Mouse (Mus musculus) thymus, postnatal 14 days (tissue): ENCODE measurements around the gene Prph.
"Not testable (repeated sequence)": the region's sequence is repeated elsewhere in the genome, so short reads cannot be mapped to it uniquely, and the experiment has no call there.

ENCODE experiments used
- DNase-seq: peaks from one replicate; pipeline ENCODE4 v3.0.0; 2021

Gene Prph

DNA sequence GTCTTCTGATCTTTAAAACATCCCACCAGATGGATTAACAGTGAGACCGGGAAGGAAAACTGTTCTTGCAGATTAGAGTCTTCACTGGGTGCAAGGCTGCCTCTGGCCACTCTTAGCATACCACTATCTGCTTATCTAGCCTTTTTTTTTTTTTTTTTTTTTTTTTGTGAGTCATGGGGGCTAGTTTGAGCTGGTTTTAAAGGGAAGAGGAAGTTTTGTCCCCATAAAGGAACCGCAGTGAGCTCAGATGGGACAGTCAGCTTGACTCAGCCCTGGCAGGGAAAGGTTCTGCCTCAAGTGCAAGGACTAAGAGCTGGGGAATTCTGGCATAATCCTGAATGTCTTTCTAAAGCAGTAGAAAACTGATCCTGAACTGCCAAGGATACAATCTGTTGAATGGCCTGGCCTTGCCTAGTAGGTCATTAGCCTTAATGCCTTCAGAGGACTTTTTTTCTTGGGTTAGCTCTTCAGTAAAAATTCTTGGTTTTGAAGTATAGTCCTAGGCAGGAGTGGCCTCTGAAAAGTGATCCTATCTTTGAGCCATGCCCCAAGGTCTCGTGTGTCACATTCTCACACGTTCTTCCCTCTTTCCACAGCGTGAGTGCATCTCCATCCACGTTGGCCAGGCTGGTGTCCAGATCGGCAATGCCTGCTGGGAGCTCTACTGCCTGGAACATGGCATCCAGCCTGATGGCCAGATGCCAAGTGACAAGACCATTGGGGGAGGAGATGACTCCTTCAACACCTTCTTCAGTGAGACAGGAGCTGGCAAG is 21.3 kb upstream of the Prph start:
- no peak for DNase-seq

DNA sequence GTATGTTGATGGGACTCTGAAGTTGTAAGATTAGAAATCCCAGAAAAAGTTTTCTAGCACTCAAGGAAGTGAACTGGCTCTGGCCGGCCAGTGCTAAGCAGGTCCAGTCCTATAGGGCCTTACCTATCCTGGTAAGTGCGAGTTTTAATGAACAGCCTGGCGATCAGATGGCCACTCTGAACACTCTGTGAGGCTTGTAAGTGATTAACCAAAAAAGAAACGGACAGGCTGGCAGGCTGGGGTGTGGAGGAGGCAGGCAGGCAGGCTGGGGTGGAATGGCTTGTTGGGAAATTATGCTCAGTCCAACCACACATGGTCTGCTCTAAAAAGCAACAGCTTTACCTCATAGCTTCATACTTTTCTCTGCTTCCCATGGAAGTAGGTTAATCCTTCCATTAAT is 19.5 kb upstream of the Prph start:
- no peak for DNase-seq

DNA sequence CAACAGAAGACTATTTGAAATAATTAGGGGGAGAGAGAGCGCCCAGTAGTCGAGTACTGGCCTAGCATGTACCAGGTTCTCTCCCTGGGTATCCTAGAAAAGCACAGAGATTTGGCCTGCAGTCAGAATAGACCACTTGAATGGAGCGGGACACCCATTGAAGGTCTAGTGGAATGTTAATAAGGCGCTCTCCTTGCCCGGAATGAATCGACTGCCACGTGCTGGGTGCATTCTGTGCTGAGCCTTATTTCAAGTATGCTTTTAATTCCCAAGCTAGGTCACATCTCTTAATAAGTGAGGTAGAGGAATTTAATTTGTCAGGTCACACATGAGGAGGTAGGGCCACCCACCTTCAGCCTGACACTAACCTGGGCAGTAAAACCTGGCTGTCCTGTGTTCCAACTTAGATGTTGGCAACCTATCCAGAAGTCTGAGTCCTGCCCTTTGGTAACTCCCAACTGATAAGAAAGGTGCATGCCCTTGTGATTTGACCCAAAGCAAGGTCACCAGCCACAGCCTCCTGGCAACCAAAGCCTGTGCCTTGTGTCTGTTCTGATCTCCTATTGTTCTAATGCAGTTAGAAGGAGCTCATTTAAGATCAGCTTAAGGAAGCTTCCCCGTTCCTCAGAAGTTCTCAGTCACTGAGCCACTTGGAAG is 18.6 kb upstream of the Prph start:
- no peak for DNase-seq

DNA sequence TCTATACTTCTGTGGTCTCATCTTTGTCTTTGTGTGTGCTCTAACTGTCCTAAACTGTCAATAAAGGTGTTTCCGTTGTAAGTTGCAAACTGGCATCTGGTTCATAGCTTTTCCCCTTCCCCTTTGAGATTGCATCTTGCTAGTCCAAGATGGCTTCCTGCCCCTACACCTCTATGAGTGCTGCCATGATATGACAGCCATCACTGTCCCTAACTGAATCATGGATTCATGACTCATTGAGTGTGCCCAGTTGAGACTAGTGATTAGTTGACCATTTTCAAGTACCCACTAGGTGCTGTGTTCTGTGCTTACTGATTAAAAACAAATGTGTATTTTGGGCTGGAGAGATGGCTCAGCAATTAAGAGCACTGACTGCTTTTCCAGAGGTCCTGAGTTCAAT is 16.9 kb upstream of the Prph start:
- no peak for DNase-seq

DNA sequence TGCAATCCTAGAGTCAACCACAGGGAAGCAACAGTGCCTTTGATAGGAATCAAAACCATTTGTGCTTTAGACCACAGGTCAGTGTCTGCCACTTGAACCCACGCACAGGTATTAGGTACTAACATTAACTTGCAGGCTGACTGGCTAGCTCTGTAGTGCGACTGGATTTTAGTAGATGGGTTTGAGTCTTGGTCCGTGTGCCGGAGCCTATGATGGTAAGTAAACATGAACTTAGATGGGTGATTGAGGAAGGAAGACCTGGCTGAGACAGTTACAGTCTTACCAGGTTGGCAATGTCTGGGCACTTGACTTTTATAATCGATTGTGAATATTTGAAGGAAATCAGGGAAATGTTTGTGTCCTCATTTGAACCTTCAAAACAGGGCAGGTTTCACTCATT is 16.2 kb upstream of the Prph start:
- DNase-seq = no peak

DNA sequence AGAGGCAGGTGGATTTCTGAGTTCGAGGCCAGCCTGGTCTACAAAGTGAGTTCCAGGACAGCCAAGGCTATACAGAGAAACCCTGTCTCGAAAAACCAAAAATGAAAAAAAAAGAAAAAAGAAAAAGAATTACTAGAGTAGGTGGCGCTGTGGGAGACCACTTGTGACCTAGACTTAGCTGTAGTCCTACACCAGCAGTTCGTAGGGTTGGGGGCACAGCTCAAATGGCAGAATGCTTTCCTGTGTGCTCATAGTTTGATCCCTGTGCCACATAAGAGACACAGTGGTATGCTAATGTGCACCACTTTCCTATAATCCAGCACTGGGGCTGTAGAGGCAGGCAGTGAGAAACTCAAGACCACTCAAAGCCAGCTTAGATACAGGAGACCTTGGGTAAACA is 15.7 kb upstream of the Prph start:
- no peak for DNase-seq

DNA sequence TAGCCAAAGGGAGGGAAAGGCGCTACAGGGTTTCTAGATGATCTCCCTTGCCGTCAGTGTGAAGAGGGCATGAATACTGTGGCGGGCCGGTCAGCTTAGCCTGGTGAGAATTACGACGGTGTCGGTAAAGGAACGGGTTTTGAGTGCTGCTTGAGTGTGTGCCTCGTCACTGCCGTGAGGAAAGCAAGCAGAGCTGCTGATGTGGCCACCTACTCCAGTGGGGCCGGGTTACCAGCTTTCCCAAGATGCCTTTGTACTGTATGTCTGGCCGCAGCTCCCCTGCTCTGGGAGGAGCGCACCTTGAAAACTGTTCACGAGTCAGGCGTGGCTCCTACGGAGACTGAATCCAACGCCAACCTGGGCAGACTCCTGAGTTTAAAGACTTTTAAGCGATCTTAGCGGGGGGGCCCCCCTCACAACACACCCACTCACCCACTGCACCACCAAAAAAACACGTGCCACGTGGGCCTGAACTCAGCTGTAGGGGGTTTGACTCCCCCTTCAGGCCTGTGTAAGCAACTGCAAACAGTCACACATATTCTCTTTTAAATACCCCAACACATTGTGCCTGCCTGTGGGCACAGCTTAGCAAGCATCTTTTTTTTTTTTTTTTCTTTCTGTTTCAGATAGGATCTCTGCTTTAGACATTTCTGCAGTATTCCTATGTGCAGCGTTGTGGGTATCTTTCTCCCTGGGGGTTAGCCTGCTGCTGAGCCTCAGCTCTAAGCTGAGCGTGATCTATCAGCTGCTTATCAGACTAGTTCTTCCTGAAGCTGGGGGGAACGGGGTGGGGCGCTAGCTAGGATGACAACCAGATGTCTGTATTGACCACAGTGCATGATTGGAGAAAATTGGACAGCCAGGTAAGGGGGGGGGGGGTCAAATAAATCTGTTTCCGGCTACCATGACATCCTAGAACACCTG is 14.7 kb upstream of the Prph start:
- DNase-seq = no peak

DNA sequence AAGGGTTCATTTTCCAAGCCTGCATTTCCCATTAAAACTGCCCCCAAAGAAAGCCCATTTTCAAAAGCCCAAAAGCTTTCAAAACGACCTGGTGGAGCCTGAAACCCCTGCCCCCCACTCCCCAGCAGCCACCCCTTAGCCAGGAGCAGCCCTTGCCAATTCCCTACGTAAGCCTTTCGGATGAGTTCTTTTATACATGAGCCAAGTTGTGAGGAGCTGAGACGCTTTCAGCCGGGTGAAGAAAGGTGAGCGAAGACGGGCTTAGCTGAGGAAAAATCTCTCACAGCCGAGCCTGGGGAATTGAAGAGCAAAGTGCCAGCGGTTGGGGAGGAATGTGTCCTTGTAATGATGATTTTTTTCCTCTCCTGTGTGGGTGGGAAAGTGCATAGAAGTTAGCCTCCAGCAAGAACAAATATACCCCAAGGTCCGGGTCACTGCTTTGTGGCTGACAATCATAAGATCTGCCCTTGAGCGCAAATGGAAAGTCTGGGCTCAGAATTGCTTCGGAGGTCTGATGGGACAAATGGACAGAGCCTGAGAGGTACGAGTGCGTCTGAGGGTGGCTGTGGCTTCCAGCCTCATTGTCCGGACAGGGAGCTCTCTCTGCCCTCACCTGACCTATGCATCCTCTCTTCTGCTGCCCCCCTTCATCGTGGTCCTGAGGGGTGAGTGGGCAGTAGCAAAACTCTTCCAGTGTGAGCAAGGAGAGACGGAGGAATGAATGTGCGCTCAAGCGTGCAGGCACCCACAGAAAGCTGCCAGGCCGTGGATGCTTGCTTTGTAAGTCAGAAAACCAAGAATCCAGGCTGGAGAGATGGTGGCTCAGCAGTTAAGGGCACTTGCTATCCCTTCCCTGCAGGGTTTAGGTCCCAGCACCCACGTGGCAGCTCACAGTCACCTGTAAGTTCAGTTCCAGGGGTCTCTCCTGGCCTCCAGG is 13.8 kb upstream of the Prph start:
- DNase-seq = no peak

DNA sequence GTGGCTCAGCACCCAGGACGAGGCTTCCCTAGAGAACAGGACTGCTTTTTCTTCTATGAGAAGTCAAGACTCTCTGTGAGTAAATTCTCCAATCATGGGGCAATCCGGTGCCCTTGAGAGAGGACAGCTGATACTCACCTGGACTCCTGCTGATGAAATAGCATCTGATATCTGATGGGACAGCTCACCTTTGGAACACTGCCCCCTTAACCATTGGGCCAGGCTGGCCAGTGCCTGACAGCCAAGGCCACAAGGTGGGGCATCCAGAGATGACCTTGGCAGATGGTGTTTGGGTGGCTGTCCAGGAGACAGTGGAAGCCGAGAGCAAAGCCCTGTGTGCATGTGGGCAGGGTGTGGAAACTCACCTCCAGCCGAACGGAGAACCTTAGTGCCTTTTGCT is 12.6 kb upstream of the Prph start:
- no peak for DNase-seq

DNA sequence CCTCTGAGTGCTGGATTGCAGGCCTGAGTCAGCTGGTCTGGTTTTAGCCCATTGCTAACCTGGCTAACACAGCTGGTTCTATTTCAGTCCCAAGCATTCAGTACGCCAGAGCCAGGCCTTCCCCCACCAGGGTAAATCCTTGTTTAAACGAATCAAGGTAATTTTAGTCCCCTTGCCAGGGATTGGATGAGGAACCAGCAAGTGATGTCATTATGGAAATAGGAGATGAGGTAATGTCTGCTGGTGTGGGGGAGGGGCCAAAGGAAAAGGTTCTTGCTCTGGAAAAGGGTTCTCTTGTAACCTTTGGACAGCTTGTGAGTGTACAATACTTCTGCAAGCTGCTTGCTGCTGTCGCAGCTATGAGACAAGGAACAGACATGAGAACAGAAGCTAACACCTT is 10.1 kb upstream of the Prph start:
- no peak for DNase-seq

DNA sequence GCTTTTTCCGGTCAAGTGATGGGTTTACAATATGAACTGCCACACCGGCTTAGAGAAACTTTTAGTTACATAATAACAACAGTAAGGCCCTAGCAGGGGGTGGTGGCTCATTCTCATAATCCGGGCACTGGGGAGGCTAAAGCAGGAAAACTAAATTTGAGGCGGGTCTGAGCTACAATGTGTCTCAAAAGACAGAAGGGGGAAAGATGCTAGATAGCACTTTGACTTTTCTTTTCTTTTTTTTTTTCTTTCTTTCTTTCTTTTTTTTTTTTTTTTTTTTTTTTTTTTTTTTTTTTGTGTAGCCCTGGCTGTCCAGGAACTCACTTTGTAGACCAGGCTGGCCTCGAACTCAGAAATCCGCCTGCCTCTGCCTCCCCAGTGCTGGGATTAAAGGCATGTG is 9.2 kb upstream of the Prph start:
- not testable (repeated sequence) for DNase-seq

DNA sequence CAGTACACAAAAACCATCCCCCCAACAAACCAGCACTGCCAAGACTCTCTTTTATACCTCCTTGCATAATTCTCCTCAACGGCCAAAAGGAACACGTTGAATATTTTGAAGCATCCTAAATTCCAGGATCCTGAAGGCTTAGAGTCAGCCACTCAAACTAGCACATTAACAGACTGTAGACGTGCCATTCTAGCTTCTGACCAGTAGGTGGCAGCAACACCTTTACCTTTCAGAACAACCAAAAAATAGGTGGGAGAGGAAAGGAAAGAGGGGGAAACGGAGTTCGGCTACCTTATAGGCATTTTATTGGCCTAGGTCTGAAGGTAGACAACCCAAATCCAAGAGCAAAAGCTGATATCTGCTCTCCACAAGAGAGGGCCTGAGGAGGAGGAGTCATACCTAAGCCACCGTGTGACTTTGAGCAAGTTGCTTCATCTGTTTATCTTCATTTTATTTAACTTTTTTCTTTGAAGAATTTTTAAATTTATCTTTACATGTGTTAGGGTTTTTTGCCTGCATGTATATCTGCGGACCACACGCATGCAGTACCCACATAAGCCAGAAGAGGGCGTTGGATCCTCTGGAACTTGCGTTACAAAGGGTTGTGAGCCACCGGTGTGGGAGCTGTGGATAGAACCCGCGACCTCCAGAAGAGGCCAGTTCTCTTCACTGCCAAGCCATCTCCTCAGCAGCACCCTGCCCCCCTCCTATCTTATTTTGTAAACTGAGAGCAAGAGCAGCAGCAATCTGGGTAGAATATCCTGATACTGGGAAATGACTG is 5.3 kb upstream of the Prph start:
- peak; percentile 58 for DNase-seq

DNA sequence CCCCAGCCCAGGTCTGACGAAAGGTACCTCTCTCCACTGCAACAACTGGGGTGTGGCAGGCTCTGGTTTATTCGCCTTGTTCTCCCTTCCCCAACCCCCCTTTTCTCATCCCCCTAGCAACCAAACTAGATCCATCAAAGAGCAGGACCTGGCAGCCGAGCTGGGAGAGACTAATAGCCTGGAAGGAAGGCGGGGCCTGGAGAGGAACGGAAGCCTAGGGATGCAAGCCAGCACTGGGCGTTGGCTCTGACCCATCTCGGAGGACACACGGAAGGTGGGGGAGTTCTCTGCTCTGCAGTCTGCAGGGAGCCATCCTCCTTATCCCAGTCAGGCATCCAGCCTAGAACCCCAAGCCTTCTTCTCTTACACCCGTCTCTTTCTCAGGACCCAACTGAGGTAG is 1.6 kb upstream of the Prph start:
- DNase-seq = no peak

DNA sequence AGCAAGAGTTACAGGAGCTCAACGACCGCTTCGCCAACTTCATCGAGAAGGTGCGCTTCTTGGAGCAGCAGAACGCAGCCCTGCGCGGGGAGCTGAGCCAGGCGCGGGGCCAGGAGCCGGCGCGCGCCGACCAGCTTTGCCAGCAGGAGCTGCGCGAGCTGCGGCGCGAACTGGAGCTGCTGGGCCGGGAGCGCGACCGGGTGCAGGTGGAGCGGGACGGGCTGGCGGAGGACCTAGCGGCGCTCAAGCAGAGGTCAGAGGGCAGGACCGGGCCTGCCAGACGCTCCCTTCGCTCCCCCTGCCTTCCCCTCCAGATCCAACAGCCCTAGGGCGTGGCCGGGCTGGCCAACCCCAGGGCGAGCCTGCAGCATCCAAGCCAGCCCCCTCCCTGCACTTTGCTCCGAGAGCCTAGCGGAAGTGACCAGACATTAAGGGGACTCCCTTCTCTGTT is 562 bp downstream of the Prph start:
- no peak for DNase-seq

DNA sequence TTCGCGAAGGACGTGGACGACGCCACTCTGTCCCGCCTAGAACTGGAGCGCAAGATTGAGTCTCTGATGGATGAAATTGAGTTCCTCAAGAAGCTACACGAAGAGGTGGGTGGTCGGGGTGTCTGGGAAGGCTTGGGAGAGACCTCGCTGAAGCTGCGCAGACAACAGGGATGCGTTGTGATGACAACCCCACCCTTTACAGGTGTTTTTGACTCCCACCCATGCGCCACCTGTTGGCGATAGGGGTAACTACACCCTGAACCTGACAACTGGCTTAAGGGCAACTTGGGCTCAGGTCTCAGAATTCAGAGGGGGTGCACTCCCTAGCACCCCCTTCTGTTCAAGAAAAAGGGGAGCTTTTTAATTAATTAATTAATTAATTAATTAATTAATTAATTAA is 1.4 kb downstream of the Prph start:
- DNase-seq = peak; percentile 69

DNA sequence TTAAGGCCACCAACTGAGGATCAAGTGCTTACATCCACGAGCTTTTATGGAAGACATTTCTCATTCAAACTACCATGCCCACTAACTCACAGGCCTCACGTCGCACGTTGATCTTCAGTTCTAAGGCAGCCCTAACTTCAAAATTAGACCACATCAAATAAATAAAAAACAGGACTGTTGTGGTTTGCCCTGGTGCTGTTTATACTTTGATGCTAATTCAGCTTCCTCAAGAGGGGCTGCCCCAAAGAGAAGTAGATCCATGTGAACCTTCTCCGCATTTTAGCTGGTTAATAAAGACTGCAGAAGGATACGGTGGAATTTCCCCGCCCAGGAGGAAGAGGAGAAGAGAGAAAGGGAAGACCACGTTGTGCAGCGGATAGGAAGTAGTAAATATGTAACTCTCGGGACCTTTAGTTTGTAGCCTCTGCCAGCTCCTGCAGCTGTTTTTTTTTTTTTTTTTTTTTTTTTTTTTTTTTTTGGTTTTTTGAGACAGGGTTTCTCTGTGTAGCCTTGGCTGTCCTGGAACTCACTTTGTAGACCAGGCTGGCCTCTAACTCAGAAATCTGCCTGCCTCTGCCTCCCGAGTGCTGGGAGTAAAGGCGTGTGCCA is 10.7 kb downstream of the Prph start:
- no peak for DNase-seq

DNA sequence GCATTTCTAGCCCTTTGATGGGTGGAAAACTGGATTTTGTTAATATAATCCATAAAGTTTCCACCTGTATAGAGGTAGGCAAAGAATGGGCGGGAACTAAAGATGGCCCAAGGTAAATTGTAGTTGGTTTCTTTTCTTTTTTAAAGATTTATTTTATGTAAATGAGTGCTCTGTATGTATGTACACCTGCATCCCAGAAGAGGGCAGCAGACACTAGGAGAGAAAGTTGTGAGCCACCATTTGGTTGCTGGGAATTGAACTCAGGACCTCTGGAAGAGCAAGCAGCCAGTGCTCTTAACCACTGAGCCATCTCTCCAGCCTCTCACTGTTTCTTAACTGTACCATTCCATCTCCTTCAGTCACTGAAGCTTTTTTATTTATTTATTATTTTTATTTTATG is 17.0 kb downstream of the Prph start:
- DNase-seq = no peak

DNA sequence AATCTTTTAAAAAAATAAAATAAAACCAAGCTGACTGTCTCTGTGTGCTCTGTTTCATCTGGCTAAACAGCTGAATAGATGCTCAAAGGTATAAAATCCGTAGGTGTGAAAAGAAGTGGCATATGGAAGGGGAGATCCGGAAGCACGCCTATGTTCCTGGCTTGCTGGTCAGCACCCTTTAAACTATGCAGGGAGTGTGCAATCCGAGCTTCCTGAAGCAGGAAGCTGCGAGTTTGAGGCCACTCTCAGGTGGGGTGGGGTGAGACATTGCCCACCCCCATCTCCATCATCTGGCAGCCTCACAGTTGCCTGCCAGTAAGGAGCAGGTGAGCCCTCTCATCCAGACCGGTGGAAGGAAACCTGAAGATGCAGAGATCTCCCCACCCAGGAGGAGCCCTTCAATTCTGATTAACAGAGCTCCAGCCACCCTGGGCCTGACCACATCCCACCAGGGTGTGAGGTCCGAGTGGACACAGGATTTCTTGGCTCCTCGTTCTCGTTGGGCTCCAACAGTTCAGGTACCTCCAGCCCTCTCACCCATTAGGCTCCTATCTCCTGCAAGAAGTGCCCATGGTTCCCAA is 19.1 kb downstream of the Prph start, which contains the start of gene Troap:
Gene Troap (plus strand): TSS at position 557 of the 581 bp plus-strand sequence.
- DNase-seq = no peak

DNA sequence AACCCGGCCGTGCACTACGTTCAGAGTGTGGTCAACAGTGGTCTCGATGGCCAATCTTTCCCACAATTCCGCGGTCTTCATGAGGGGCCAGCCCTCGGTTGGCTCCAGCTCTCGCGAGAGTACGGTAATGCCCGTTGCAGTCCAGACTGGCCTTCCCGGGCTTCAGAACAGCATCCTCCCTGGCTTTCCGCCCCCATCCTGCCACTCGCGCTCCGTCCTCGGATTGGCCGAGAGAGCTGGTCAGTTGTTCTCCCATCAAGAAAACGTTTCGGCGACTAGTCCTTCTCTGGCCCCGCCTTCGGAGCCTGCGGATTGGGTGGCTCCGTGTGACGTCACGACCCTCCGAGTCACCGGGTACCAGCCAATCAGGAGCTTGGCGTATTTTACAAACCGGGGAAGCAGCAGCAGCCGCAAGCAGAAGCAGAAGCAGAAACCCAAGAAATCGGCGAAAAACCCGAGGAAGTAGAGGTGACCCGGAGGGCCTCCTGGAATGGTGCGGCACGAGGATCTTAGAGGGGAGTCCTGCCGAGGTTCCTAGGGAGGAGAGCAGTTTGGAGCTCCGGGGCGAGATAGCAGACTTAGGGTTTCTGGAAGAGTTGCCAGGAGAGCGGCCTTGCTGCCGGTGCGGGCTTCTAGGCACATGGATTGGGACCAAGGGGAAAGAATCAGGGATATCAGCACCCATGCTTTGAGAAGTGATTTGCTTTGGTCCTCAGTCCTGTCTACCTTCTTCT is 19.8 kb downstream of the Prph start:
- peak; percentile 96 for DNase-seq

DNA sequence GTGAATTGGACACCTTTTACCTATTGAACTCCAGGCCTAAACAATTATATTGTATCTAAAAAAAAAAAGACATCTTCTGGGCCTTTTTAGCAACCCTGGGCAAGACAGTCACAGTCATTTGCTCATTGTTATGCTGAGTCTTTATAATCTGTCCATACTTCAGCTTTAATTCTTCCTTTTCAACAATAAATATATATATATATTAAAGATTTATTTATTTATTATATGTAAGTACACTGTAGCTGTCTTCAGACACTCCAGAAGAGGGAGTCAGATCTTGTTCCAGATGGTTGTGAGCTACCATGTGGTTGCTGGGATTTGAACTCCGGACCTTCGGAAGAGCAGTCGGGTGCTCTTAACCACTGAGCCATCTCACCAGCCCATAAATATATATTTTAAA is 21.0 kb downstream of the Prph start:
- not testable (repeated sequence) for DNase-seq
